Mouse (Mus musculus) testis, postnatal 14 days (tissue): ENCODE results near the gene Cd6.
A peak's percentile ranks its signal among the peaks of the same experiment; 100 is the strongest.

ENCODE experiments used
- DNase-seq: peaks from one replicate; pipeline ENCODE4 v3.0.0; 2021; ENCODE audit warnings: low spot score

The Cd6 gene

GRCm38 (mm10) chr19:10839010-10839892, 9.4 kb upstream of the Cd6 start, which contains the start of gene Slc15a3:
Gene Slc15a3 (plus strand): TSS chr19:10839727.
- no peak for DNase-seq

DNA sequence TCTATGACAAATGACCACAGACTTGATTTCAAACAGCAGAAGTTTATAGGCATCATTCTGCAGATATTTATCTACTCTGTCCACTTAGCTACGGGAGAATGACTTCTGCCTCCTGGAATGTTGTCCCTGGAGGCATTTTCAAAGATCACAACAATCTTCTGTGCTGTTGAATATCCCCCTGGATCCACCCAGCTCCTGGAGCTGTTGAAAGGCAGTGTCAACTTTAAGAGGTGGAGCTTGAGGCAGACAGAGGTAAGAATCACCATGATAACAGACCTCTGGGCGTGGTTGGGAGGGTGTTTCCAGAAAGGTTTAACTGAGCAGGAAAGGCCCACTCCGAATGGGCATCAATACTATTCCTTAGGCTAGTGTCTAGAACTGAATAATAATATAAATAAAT, 5.8 kb upstream of the Cd6 start:
- no peak for DNase-seq

GRCm38 (mm10) chr19:10833611-10834010, 3.8 kb upstream of the Cd6 start:
- no peak for DNase-seq

DNA sequence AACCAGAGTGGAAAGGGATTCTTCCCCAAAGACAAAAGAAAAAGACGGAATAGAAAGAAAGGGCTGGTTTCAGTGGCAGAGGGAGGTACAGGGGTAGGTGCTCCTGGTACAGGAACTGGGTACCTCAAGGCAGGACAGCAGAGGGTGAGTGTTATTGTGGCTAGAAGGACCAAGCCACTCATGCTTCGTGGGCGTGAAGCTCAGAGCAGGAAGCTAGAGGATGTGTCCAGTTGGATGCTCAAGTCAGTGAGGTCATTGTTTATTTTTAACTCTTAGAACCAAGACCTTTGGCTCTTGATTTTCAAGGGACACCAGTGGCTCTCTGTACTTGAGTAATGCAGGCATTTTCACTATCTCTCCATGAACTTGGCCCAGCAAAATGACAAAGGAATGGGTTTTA, 2.2 kb upstream of the Cd6 start:
- DNase-seq: no peak

DNA sequence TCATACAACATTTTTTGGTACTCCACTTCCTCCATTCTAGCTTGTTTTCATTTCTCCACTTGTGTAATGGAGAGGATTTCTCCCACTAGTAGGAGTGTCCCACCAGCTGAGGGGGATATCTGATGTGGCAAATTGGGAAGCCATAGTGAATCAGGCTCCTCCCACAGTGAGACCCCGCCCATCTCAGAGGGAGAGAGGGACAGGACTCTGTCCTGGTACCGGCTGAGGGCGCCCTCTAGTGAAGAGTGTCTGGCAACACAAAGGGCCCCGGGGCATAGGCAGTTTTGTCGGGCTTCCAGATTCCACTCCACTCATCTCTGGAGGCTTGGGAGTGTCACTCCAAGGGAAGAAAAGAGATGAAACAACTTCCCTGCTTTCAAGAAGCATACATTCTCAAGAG, 1.6 kb upstream of the Cd6 start:
- DNase-seq: peak; percentile 68

- DNase-seq: no peak
Observed at GRCm38 (mm10) chr19:10828321-10828720, 1.5 kb downstream of the Cd6 start.

DNA sequence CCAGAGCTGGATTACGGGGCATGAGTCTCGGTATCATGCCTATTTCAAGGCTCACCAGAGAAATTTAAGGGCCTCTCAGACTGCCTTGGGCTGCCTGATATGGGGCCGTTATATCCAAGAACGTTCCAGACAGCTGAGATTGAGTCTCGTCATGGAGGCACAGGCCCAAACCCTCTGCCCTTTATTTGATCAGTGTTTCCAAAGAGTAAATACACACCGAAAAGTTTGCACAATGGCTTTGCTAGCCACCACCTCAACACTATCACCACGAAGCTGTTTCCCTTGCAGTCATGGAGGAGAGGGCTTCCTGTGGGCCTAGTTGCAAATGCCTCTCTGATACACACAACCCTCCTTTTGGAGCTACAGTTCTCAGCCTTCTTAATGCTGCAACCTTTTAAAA, 5.8 kb downstream of the Cd6 start:
- DNase-seq: no peak

- no peak for DNase-seq
Observed at GRCm38 (mm10) chr19:10822534-10822933, 7.3 kb downstream of the Cd6 start.

- DNase-seq: no peak
Observed at GRCm38 (mm10) chr19:10821319-10821718, 8.5 kb downstream of the Cd6 start.

GRCm38 (mm10) chr19:10818217-10818946, 11.5 kb downstream of the Cd6 start:
- no peak for DNase-seq

- no peak for DNase-seq
Observed at GRCm38 (mm10) chr19:10816462-10816861, 13.4 kb downstream of the Cd6 start.

DNA sequence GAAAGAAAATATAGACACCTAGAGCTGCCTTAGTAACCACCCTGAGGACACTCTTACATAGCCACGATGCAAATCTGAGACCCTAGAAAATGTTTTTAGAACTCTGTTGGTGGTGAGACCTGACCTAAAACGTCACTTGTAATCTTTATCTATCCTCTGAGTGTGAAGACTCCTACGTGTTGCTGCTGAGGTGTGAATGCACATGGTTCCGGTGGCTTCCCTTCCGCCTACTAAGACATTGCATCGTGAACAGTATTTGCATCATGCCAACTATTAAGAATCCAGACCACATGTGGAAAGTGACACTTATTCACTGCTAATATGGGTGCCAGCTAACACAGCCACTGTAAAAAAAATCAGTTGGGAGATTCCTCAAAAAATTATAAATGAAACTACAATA, 14.0 kb downstream of the Cd6 start:
- no peak for DNase-seq

GRCm38 (mm10) chr19:10813905-10814304, 16.0 kb downstream of the Cd6 start:
- DNase-seq: no peak

DNA sequence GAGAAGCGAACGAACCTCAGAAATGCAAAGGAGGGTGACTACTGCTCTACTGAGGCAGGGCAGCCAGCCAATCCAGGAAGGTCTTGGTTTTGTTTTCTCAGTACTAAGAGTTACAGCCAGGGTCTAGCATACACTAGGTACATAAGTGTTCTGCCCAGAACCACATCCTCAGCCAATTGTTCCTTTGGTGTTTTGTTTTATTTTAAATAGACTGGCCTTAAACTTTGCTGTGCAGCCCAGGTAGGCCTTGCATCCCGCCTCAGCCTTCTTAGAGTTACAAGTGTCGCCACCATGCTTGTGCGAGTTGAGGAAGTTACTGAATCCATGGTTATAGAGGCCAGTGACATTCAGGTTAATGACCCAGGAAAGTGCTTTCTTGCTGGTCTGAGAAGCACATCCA, 16.8 kb downstream of the Cd6 start:
- no peak for DNase-seq

GRCm38 (mm10) chr19:10811471-10811870, 18.4 kb downstream of the Cd6 start:
- no peak for DNase-seq

DNA sequence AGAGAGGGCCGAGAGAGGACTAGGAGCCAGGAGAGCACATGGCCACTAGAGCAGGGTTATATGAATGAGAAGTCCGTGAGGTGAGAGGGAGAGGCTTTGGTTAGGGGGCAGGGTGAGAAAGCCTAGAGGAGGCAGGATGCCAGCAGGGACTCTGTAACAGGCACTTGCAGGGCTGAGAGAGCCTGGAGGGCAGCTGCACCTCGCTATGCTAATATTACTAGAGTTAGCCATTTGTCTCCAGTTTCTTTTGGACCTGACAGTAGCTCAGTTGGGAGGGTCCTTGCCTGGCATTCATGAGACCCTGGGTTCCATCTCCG, 19.7 kb downstream of the Cd6 start:
- no peak for DNase-seq

DNA sequence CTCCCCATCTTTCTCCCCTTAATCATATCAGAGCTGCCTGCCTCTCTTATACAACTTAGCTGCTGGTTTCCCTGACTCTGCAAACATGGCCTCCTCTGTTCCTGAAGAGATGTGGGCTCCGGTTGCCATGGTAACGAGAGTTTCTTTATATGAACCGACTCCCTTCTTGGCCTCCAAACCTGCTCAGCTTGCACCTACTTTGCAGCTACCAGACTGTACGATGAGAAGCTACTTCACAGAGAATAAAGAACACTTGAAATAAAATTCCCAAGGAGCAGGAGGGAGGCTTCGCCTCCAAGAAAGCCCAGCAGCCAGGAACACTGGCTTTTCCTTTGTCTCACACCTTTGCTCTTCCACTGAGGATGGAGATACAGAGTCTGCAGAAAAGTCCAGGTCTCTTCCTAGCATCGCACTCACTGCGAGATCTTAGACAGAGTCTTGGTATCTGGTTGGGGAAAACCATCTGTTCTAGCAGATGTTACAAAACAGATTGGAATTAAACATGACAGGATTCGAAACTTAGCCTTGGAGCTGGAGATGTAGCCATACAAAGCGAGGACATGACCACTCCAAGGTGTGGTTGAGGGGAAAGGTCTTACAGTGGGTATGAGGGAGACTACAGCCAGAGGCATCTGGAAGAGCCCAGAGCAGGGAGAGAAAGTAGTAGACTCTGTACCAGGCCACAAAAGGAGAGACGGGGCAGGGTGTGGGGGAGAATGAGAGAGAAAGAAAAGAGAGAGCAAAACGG, 20.3 kb downstream of the Cd6 start:
- no peak for DNase-seq

DNA sequence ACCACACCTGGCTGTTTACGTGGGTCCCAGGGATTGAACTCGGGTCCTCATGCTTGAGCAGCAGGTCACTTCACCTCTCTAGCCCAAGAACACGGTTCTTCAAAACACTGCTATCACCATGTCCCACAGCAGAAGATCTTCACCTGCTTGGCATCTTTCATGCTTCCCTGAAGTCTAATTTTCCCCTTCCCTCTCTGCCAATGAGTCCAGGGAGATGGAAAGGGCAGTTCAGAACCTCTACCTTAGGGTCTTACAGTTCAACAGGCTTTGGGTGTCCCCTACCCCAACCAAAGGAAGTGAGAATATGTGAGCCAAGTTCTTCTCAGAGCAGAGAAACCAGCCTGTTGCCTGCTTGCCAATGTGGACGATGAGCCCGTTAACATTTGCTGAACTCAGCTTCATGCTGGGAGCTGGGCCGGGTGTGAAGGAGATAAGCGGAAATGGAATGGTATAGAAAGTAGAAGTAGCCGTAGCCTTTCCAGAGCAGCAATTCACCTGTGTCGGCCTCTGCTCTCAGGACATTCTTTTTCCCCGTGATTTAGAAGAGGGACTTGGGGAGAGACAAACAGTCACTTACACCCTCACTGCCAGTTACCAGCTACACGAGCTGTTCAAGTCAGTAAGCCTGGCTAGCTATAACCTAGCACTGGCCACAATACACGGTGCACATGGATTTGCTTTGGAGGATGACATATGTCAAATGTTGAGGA, 21.2 kb downstream of the Cd6 start:
- no peak for DNase-seq

GRCm38 (mm10) chr19:10805661-10806285, 24.1 kb downstream of the Cd6 start:
- DNase-seq: no peak

DNA sequence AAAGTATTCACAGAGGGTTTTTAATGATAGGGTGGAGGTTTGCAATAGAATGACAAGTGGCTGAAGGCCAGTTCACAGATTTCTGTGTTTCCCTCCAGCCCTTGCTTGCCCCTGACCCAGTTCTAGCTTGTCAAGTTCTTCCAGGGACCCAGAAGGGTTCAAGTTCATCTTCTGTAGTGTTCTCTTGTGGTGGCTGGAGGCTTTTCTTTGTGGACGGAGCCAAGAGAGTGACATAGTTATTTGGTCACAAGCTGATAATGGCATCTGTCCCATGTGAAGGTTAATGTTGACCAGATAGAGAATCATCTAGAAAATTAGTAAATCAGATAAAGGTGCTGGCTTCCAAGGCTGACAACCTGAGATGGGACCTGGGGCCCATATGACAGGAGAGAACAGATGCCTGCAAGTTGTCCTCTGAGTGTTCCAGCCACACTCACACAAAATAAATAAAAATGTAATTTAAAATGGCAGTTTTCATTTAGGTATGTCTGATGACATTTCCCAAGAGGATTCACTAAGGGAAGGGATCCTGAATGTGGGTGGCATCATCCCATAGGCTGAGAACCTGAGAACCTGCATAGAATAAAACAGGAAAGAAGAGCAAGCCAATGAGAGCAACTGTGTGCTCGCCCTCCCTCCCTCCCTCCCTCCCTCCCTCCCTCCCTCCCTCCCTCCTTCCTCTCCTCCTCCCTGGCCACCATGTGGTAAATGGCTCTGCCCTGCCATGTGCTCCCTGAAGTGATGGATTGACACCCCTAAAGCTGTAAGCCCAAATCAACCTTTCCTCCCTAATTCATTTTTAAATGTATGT, 24.8 kb downstream of the Cd6 start:
- no peak for DNase-seq

DNA sequence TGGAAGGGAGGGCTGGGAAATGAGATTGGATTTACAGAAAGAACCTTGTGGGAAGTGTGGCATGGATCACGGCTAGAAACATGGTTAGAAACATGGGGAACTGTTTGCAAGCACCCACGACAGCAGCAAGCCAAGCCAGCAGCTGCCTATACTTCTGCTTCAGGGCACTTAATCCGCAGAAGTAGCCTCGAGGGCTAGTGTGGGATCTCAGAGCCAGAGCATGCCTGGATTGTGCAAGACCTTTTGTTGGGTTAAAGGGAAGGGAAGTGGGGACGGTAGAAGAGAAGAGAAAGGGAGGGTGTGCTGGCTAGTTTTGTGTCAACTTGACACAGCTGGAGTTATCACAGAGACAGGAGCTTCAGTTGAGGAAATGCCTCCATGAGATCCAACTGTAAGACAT, 26.1 kb downstream of the Cd6 start:
- no peak for DNase-seq
